Mouse (Mus musculus) intestine, postnatal 0 days (tissue): Measurements from ENCODE around the gene Styk1. TPM values are rescaled to one million over a fixed set of nuclear protein-coding genes. Genes with fewer than 3 reads are reported as not detected.
A peak's percentile ranks its signal among the peaks of the same experiment; 100 is the strongest.

Experiments used
- ATAC-seq: fragments of 200-750 bp; cut with Nextera tagmentation; 2 replicates; pipeline ENCODE4 v1.8.0; 2017; ENCODE audit warnings: mild to moderate bottlenecking, moderate TSS enrichment, moderate library complexity
- H3K27ac ChIP-seq: fragments of 300-500 bp; sonication (generic); 2 replicates; pipeline ENCODE4 v1.5.1; 2014; ENCODE audit warnings: mild to moderate bottlenecking, low read depth, low read length, moderate library complexity
- H3K27me3 ChIP-seq: fragments of 300-500 bp; sonication (generic); replicated peaks from 2 replicates; pipeline ENCODE4 v1.6.1; 2014; ENCODE audit warnings: low read length, mixed read lengths; ENCODE audit not compliant: control insufficient read depth, insufficient read depth
- H3K36me3 ChIP-seq: fragments of 300-500 bp; sonication (generic); 2 replicates; pipeline ENCODE4 v1.6.1; 2014; ENCODE audit warnings: mild to moderate bottlenecking, moderate library complexity; ENCODE audit not compliant: control insufficient read depth, insufficient read depth
- H3K4me1 ChIP-seq: fragments of 300-500 bp; sonication (generic); replicated peaks from 2 replicates; pipeline ENCODE4 v1.6.1; 2014; ENCODE audit warnings: antibody characterized with exemption, low read length, mixed read lengths; ENCODE audit not compliant: control insufficient read depth, insufficient read depth
- H3K4me2 ChIP-seq: fragments of 300-500 bp; sonication (generic); replicated peaks from 2 replicates; pipeline ENCODE4 v1.6.1; 2014; ENCODE audit warnings: low read depth, mild to moderate bottlenecking, moderate library complexity
- H3K4me3 ChIP-seq: fragments of 300-500 bp; sonication (generic); 2 replicates; pipeline ENCODE4 v1.5.1; 2014; ENCODE audit warnings: low read depth, low read length
- H3K9ac ChIP-seq: fragments of 300-500 bp; sonication (generic); 2 replicates; pipeline ENCODE4 v1.6.1; 2014; ENCODE audit warnings: mild to moderate bottlenecking, low read depth, low read length
- H3K9me3 ChIP-seq: fragments of 300-500 bp; sonication (generic); 2 replicates; pipeline ENCODE4 v1.6.1; 2016; ENCODE audit warnings: mixed run types; ENCODE audit not compliant: control insufficient read depth
- CTCF ChIP-seq: sonication (generic); IDR thresholded peaks from 2 replicates; pipeline ENCODE4 v1.5.1; 2016; ENCODE audit warnings: low read depth, mild to moderate bottlenecking, control low read depth, antibody characterized with exemption, moderate library complexity
- WGBS: fragments of 180-500 bp; shearing (Covaris S2); extraction: QIAGEN DNeasy Blood & Tissue Kit; methylation state at CpG from one replicate; pipeline ENCODE4 v1.1.7; 2014; 5-methylcytosine and 5-hydroxymethylcytosine counted together
- polyA plus RNA-seq: library from polyadenylated mRNA; unstranded; fragments of >200 nt; fragmentation: Nextera tagmentation; extraction: Ambion mirVana; gene quantifications from 2 replicates; pipeline ENCODE4 v1.2.1, GENCODE M21; 2015

Styk1 gene
- polyA plus RNA-seq, 1 experiment from 2014 or later = 14.1 TPM

DNA sequence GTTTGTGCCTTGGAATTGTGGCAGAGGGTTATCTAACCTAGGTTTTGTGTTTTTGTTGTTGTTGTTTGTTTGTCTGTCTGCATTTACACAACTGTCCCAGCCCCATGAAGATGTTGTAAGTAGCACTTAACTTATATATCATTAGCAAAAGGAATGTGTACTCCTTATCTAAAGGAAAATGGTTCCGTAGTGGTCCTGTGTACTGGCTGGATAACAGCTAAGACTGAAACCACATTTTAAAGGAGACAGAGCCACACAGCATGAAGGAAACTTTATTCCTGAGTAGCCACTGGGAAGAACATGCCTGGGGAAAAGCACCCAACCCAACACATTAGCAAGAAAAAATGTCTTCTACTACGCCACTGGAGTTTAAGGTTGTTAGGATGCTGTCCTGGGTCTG, 6.1 kb upstream of the Styk1 start:
- Histone ChIP-seq H3K4me3 (no peak overlapping the region), H3K9ac (no peak overlapping the region), H3K9me3 (no peaks in the 10 kb centered on the region), H3K36me3 (peaks cover 11% of the 10 kb centered on the region), H3K4me1 (no peaks in the 10 kb centered on the region), H3K27ac (no peak overlapping the region), H3K4me2 (no peak overlapping the region), H3K27me3 (no peaks in the 10 kb centered on the region)
- 80% methylated on average over 2 of the region's 2 CpGs for WGBS
- ATAC-seq = no peak
- TF ChIP-seq CTCF = no peak

DNA sequence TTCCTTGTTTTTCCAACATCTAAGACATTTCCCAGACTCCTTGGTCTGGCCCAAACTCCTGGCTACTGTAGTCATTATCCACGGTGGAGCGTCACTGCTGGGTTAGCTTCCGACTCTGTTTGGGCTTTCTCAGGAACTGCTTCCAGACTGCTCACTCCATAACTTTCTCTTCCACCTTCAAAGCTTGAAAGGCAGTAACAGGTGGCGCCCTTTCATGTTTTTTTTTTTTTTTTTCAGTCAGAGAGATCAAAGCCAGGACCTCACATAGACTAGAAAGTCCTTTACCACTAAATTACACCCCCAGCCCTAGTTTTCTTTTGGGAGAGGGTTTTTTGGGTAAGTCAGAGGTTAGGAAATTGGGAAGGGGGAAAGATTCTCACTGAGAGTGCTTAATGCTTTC, 1.5 kb upstream of the Styk1 start:
- no peak overlapping the region for H3K4me2 ChIP-seq
- no peak overlapping the region for H3K9ac ChIP-seq
- H3K4me1 ChIP-seq = no peaks in the 10 kb centered on the region
- H3K4me3 ChIP-seq = no peak overlapping the region
- no peak overlapping the region for H3K27ac ChIP-seq
- TF ChIP-seq CTCF = no peak
- ATAC-seq = no peak
- 47% methylated on average over 4 of the region's 4 CpGs for WGBS
- H3K27me3 ChIP-seq = no peaks in the 10 kb centered on the region
- no peaks in the 10 kb centered on the region for H3K36me3 ChIP-seq
- H3K9me3 ChIP-seq = no peaks in the 10 kb centered on the region

DNA sequence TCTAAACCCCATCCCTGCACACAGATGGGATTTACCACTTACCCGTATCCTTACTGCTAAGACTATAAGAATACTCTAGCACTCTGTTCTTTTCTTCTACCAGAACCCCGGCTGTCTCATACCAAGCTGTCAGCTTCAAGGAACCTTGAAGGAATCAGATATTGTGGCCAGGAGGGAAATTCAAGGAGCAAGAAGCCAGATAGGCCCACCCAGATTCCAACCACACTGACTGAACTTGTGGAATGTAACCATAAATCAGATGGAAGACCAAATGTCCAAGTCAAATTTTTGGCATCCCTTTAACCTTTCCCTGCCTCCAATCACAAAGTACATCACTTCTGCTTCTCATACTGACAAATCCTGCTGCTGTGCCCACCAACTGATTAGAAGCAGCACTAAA, 6.4 kb downstream of the Styk1 start:
- ATAC-seq = no peak
- no peak overlapping the region for H3K27ac ChIP-seq
- no peaks in the 10 kb centered on the region for H3K27me3 ChIP-seq
- no peaks in the 10 kb centered on the region for H3K36me3 ChIP-seq
- 79% methylated on average over 2 of the region's 2 CpGs for WGBS
- no peak overlapping the region for H3K4me3 ChIP-seq
- H3K4me2 ChIP-seq = no peak overlapping the region
- no peaks in the 10 kb centered on the region for H3K9me3 ChIP-seq
- no peaks in the 10 kb centered on the region for H3K4me1 ChIP-seq
- no peak for TF ChIP-seq CTCF
- H3K9ac ChIP-seq = no peak overlapping the region

DNA sequence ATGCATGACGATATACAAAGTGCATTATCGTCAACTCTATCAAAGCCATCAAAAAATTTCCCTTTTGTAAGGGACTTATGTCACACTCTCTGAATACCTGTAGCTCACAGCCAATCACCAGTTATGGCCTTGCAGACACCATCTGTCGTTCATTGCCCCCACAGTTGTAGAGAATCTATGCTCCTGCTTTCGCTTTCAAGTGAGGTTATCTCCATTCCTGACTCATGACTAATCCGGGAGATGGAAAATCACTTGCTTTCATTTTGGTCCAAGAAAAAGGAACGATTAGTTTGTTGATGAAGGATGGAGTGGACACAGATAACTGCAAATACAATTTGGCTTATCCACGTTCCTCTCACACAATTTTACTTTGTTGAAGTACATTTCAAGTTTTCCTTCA, 9.1 kb downstream of the Styk1 start:
- H3K27ac ChIP-seq = no peak overlapping the region
- ATAC-seq = 0 out of 2 replicates have a peak, but pooled peaks have one; percentile 34
- H3K9me3 ChIP-seq = no peaks in the 10 kb centered on the region
- no peak overlapping the region for H3K4me2 ChIP-seq
- no peaks in the 10 kb centered on the region for H3K36me3 ChIP-seq
- WGBS = 58% methylated on average over 7 of the region's 7 CpGs
- H3K4me3 ChIP-seq = no peak overlapping the region
- H3K27me3 ChIP-seq = no peaks in the 10 kb centered on the region
- TF ChIP-seq CTCF = no peak
- H3K9ac ChIP-seq = no peak overlapping the region
- H3K4me1 ChIP-seq = 0 out of 2 replicates have a peak, but pooled peaks cover 4% of the 10 kb centered on the region

DNA sequence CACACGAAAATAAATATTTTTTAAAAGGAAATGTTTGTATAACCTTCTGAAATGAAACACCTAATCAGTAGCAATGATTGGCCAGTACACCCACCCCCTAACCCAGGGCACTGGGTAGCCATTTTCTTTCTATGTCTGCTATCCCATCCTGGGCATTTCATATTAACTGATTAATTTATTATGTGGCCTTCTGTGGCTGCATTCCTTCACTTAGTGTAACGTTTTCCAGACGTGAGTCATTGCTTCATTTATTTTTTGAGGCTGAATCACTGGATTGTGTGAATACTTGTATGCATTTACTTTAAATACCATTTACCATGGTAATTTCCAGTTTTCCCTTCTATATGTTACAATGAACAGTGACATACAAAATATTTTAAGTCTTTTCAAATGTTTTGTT, 13.3 kb downstream of the Styk1 start:
- H3K9ac ChIP-seq = no peak overlapping the region
- no peaks in the 10 kb centered on the region for H3K36me3 ChIP-seq
- H3K4me1 ChIP-seq = 0 out of 2 replicates have a peak, but pooled peaks cover 4% of the 10 kb centered on the region
- H3K4me2 ChIP-seq = no peak overlapping the region
- ATAC-seq = no peak
- H3K27ac ChIP-seq = no peak overlapping the region
- no peak overlapping the region for H3K4me3 ChIP-seq
- no peaks in the 10 kb centered on the region for H3K27me3 ChIP-seq
- TF ChIP-seq CTCF = no peak
- no peaks in the 10 kb centered on the region for H3K9me3 ChIP-seq
- 51% methylated on average over 3 of the region's 3 CpGs for WGBS

DNA sequence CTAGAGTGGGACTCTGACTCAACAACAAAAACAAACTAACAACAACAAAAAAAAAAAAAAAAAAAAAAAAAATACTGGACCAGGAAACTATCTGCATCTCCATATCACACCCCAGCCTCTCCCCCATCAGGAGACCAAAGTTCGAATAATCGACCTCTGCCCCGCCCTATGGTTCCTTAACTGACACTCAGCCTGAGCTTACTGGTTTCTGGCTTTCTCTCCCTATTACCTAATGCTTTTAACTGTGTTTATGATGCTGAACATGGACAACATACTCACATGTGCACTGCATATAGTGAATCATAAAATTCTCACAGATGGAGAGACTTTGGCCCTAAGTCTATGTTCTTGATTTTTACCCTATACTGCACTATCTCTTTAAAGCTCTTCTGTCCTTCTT, 14.1 kb downstream of the Styk1 start:
- Histone ChIP-seq H3K4me3 (no peak overlapping the region), H3K27me3 (no peaks in the 10 kb centered on the region), H3K36me3 (no peaks in the 10 kb centered on the region), H3K27ac (no peak overlapping the region), H3K9ac (no peak overlapping the region), H3K4me2 (no peak overlapping the region), H3K4me1 (0 out of 2 replicates have a peak, but pooled peaks cover 4% of the 10 kb centered on the region), H3K9me3 (no peaks in the 10 kb centered on the region)
- ATAC-seq = peak; percentile 96
- WGBS = 54% methylated on average over 3 of the region's 3 CpGs
- no peak for TF ChIP-seq CTCF

DNA sequence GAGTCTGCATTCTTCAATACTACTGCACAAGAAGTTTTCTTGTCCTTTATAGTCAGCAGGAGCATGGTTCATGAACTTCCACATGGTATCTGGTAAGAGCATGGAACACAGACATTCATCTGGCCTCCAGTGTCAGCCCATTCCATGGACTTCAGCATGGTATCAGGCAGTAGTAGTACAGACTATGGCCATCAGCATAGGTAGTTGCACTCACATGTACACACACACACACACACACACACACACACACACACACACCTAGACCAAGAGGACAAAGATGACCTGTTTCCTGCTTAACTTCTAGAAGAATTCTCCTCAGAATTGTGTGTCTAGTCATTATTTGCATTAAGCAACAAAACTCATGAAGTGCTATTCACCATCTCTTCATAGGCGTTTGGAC, 14.6 kb downstream of the Styk1 start:
- Histone ChIP-seq H3K27ac (no peak overlapping the region), H3K9me3 (no peaks in the 10 kb centered on the region), H3K4me3 (no peak overlapping the region), H3K4me2 (no peak overlapping the region), H3K9ac (no peak overlapping the region), H3K27me3 (no peaks in the 10 kb centered on the region), H3K36me3 (no peaks in the 10 kb centered on the region), H3K4me1 (0 out of 2 replicates have a peak, but pooled peaks cover 4% of the 10 kb centered on the region)
- peak; percentile 66 for ATAC-seq
- no peak for TF ChIP-seq CTCF
- 36% methylated on average over 1 of the region's 1 CpGs for WGBS
